Mouse (Mus musculus) brain, embryonic 14.5 days (tissue): ENCODE data around the gene Ropn1.

Experiments used
- CTCF ChIP-seq: fragments of 200-500 bp; IDR thresholded peaks from 2 replicates; pipeline ENCODE4 v1.5.1; 2012; ENCODE audit warnings: inconsistent platforms, mild to moderate bottlenecking, moderate library complexity, borderline replicate concordance; ENCODE audit not compliant: insufficient read depth, insufficient read length; ENCODE audit errors: extremely low read depth
- POLR2A ChIP-seq: fragments of 200-500 bp; IDR thresholded peaks from 2 replicates; pipeline ENCODE4 v1.6.1; 2012; ENCODE audit warnings: mild to moderate bottlenecking, inconsistent platforms, borderline replicate concordance; ENCODE audit not compliant: poor library complexity, insufficient read depth, insufficient read length, severe bottlenecking; ENCODE audit errors: extremely low read depth

DNA sequence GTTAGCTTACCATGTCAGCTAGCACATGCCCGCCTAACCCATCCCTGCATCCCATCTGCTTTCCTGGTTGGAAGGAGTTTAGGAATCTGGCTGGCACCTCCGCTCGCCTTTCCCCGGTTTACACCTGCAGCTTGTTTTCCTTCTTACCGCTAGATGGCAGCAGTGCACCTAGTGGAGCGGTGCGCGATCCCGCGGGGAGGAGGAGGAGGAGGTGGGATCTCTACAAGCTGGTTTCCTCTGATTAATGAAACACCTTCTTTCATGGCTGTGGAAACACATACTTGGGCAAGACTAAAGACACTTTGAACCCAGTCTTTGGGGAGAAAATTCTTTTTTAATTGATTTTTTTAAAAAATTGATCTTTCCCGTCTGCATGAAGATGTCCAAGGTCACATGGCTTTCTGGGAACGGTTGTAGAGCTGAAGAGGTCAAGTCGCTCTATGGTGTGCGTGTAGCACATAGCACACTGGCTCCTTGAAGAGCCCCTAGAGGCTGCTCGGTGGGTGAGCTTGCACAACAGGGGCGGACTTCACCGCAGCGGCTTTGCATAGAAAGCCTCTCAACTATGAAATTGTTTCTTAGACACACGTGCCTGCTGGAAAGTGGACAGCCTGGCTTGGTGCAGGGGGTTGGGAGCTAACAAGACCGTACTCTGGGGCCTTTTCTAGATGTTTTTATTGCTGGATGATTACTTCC, 17.5 kb downstream of the Ropn1 start:
- TF ChIP-seq CTCF (peak; percentile 98), POLR2A (no peak)
